Mouse (Mus musculus): ENCODE data around the gene Lhfpl3. TPM values are rescaled to one million over a fixed set of nuclear protein-coding genes. Genes with fewer than 3 reads are reported as not detected.
A peak's percentile ranks its signal among the peaks of the same experiment; 100 is the strongest.

Gene Lhfpl3
- total RNA-seq, 4 experiments from 2014 or later: 10.2 to 15.9 (median 13.5) TPM

DNA sequence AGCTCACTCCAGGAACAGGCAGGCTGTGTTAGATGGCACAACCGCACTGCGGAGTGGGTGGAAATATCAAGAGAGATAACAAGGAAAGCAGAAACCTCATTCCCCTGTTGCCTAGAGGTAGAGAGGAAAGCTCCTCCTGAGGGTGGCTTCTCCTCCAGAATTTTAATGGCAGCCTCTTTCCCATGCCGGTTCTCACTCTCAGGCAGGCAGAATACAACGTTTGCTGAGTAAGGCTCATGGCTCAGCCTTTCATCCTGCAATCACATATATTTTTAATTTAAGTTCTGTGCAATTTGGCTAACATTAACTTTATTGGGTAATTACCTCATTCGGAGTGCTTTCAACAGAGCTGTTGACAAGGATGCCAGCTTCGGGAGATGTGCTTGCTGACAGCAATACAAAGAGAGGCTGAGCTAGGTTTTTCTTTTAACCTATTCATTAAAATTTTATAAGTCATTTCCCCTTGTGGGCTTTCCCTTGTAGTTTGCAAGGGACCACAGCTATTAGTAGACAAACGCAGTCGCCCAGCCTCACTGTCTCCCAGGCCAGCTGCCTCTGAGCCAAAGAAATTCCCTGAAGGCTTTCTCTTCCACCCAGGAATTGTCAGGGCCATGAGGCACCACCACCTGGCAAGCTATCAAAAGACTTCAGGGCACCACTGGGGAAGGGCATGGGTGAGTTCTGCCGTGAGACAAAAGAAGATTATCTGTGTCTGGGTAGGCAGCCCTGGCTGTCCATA is 394.5 kb downstream of the Lhfpl3 start:
- no peak for DNase-seq (ENCODE audit: low spot score in 2 of 2)

DNA sequence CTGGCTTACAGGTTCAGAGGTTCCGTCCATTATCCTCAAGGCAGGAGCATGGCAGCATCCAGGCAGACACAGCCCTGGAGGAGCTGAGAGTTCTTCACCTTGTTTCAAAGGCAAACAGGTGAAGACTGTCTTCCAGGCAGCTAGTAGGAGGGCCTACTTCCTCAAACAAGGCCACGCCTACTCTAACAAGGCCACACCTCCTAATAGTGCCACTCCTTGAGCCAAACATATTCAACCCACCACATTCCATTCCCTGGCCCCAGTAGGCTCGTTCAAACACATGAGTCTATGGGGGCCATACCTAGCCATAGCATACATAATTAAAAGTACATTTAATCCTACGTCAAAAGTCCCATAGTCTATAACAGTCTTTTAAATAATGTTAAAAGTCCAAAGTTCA is 407.4 kb downstream of the Lhfpl3 start:
- no peak for DNase-seq (ENCODE audit: low spot score in 2 of 2)

DNA sequence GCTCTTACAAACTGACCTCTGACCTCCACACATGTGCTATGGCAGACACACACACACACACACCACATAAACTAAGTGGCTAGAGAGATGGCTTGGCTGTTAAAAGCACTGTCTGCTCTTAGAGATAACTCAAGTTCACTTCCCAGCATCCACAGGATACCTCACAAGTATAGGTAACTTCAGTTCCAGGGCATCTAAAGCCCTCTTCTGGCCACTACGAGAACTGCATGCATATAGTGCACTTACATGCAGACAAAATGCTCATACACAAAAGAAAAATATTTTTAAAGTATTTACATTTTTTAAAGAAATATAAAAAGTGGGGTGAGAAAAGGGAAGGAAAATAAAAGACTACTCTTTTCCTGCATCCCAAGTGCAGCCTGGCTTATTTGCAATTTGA is 408.6 kb downstream of the Lhfpl3 start:
- no peak for DNase-seq (ENCODE audit: low spot score in 2 of 2)

DNA sequence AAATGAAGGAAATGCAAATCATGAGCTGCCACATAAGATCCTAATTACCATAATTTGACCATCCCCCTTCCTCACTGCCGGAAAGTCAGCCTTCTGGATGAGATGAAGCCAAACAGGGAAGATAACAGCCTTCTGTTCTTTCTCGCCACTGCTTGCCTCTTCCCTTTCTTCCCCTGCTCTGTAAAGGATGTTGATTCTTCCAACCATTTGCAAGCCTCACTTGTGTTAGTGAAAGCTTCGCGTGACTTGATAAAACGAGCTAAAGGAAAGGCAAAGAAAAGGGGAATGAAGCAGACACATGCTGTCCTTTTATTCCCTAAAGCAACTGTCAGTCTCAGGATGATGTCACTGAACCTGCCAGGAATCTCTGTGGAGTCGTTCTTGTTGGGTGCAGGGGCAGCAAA is 420.1 kb downstream of the Lhfpl3 start:
- DNase-seq (ENCODE audit: low spot score in 2 of 2): peak in 1 of 2 experiments; percentile 11

GRCm38 (mm10) chr5:23166658-23167057 is 420.8 kb downstream of the Lhfpl3 start:
- no peak for DNase-seq (ENCODE audit: low spot score in 2 of 2)

GRCm38 (mm10) chr5:23189633-23190032 is 443.8 kb downstream of the Lhfpl3 start:
- DNase-seq (ENCODE audit: low spot score in 2 of 2): peak; percentile 22 to 44

GRCm38 (mm10) chr5:23196879-23197278 is 451.0 kb downstream of the Lhfpl3 start:
- peak; percentile 11 to 15 for DNase-seq (ENCODE audit: low spot score in 2 of 2)

DNA sequence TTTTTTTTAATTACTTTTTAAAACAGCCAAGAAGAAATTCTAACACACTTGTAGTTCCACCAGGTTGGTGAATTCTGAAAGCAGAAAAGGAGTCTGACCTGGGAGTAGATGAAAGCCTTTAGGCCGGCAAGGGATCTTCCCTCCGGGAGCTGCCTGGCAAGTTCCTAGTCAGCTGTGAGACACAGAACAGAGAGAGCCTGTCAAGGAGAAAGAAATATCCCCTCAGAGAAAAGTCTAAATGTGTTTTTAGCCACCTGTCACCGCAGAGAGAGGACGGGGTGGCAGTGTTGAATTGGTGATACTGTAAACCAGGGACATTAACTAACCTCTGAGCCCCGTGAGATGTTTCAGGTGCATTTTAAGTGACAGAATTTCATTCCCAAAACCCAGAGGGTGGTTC is 467.2 kb downstream of the Lhfpl3 start:
- DNase-seq (ENCODE audit: low spot score in 2 of 2): no peak

- DNase-seq (ENCODE audit: low spot score in 2 of 2): no peak
Observed at GRCm38 (mm10) chr5:23214646-23215045, 468.8 kb downstream of the Lhfpl3 start.

DNA sequence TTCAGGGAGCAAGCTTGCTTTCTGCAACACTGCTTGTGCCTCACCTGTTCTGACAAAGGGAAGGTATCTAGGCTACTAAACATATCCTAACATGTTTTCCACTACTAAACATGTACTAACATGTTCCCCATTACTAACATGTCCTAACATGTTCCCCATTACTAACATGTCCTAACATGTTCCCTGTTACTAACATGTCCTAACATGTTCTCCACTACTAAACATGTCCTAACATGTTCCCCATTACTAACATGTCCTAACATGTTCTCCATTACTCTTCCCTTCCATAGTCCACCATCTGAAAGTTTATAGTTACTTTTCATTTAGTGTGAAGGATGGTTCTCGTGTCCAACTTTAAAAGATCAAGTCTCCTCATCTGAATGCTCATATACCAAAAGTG is 473.8 kb downstream of the Lhfpl3 start:
- DNase-seq (ENCODE audit: low spot score in 2 of 2): no peak

DNA sequence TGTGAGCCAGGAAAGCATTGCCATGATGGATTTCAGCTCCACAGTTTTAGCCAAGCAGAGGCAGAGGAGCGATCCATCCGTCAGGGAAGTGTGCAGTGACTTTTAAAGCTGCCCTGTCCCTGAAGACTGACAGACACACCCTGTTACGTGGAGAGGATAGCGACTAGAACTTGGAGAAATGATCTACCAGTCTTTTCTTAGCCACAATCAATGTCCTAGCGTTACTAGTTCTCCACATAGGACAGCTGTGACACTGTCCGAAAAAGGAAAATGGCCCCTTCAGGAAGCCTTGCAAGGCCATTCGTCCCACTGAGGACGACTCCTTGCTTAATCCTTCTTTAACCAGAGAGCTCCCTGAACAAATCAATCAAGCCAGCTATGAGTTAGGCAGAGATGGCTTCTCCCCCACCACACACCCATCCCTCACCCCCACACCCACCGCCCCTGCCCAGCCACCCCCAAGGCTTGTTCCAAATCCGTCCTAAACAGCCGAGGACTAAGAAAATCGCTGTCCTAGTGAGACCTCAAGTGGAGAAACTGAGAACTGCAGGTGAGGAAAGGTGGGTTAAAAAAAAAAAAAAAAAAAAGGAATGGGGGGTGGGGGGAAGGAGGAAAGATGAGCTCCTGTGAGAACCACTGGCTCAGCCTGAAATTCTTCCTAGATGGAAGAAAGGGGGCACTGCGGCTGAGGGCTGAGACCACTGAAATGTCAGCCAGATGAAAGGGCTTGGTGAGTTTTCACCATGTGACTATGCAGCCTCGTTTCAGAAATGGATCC is 479.1 kb downstream of the Lhfpl3 start:
- peak in 1 of 2 experiments; percentile 14 for DNase-seq (ENCODE audit: low spot score in 2 of 2)

DNA sequence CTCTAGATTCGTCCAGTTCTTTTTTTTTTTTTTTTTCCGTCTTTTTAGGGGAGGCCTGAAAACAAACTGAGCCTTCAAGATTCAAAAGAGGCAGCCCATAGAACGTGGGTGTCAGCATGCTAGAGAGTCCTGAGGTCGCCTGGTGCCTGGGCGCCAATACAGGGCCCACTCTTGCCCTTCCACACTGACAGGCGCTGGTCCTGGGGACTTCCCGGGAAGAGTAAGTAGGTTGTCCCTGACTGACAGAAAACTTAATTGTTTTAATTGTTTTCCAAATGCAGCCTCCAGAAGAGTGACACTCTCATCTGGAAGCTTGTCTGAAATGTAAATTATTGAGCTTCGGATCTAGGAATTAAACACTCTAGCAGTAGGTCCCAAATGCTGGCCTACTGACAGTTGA is 479.8 kb downstream of the Lhfpl3 start:
- DNase-seq (ENCODE audit: low spot score in 2 of 2): no peak

DNA sequence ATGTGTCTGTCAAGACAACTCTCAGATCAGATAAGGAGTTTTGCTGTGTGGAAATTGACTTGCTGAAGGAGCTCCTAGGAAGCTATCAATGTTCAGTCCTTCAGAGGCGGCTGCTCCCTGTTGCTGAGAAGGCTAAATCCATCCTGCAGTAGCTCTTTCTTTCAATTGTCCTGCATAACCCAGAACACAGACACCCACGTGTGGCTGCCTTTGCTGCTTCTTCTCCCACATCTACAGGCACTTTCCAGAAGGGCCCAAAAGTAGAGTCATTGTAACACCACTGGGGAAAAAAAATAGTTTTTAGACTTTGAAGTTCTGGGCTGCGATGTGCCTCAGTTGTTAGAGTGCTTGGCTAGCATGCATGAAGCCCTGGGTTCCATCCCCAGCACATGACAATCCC is 480.9 kb downstream of the Lhfpl3 start:
- no peak for DNase-seq (ENCODE audit: low spot score in 2 of 2)

DNA sequence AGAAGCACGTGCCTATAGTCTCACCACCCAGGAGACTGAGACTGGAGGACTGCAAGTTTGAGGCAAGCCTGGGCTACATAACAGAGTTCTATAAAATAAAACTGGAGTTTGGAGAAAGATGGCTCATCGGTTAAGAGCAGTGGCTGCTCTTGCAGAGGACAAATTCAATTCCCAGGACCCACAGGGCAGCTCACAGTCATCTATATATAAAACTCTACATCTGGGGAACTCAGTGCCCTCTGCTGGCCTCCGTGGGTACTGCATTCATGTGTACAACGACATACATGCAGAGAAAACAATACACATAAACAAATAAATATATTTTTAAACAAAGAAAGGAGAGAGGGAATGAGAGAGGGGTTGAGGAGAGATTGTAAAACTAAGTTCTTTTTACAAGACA is 501.1 kb downstream of the Lhfpl3 start:
- DNase-seq (ENCODE audit: low spot score in 2 of 2): peak in 1 of 2 experiments; percentile 37

GRCm38 (mm10) chr5:23247784-23248183 is 501.9 kb downstream of the Lhfpl3 start:
- DNase-seq (ENCODE audit: low spot score in 2 of 2): no peak

DNA sequence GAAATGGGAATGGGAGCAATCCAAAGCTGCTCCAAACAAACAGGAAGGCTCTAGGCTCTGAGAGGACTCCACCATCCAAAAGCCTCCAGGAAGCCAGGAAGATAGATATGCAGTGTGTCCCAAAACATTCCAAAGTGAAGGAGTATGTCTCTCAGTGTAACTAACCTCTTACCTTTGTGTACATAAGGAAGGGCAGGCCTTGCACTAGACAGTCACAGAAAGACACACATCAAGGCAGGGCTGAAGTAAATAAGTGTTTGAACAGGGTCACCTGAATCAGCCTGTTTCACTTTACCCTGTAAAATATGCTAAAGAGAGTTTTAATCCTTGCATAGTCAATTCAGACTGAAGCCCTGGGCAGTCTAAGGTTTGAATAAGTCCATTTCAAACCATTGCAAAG is 502.4 kb downstream of the Lhfpl3 start:
- no peak for DNase-seq (ENCODE audit: low spot score in 2 of 2)

GRCm38 (mm10) chr5:23249896-23250875 is 504.3 kb downstream of the Lhfpl3 start:
- no peak for DNase-seq (ENCODE audit: low spot score in 2 of 2)

DNA sequence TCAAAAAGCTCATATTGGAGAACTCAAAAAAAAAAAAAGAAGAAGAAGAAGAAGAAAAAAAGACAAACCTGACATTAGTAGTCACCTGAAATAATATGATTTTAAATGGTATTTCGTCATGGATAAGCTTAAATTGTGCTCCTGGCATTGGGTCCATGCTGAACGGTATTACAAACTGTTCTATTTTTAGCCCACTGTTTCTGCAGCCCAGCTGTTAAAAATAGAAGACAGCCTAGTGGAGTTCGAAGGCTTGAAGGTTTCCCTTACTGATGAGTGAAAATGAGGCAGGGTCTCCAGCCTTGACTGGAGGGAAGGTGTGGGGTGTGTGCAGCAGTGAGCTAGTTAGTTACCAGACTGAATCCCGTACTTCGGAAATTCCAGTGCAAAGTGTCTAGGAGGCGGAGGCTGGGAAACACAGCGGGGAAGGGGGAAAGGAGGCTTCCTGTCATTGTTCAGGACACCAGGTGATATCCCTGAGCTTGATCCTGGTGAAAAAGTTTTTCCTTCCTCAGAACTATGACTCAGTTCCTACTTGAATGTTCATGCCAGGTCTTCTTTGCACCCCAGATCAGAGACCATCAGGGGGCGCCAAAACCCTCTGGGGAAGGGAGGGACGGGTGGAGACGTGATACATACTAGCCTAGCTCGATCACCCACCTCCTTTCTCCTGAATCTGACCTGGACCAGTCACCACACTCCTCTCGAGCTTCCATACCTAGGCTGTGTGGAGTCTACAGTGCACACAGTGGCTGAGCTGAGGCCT is 505.8 kb downstream of the Lhfpl3 start:
- peak; percentile 18 for DNase-seq (ENCODE audit: low spot score in 2 of 2)

DNA sequence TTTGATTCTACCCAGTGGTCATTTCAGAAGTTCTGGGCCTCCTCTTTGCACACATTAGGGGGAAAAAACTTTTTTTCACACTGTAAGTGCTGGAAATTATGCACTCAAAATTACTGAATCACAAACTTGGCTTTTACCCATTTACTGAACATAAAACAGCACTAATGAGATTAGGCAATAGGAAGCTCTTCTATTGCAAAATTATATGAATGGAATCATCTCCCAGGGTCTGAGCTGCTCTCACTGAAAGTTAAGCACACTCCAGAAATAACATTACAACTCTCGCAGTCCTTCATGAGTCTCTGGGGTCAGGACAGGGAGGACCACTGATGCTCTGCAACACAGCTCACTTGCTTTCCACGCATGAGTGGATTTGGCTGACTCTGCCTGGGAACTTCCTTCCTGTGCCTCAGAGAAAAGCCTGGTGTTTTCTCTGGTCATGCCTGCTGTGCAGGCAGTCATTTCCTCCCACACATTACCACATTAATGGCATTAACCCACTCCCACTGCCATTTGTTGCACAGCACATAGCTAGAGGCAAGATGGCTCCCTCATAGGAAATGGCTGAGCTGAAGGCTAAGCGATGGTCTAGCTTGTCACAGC is 510.1 kb downstream of the Lhfpl3 start:
- DNase-seq (ENCODE audit: low spot score in 2 of 2): no peak

GRCm38 (mm10) chr5:23273309-23273708 is 527.5 kb downstream of the Lhfpl3 start:
- DNase-seq (ENCODE audit: low spot score in 2 of 2): no peak
